Mouse (Mus musculus) 3134 (cell line): ENCODE measurements around the gene Spire2.
"Not testable (repeated sequence)": the region's sequence is repeated elsewhere in the genome, so short reads cannot be mapped to it uniquely, and the experiment has no call there.

Experiments used
- DNase-seq: peaks from one replicate; pipeline ENCODE4 v3.0.0-alpha.2; 2011; ENCODE audit warnings: low spot score; ENCODE audit not compliant: insufficient read length; ENCODE audit errors: extremely low read depth

Spire2 gene

GRCm38 (mm10) chr8:123332262-123333090 is at the start of gene Spire2:
Gene Spire2, plus strand, starts transcription at chr8:123332713.
- peak; percentile 89 for DNase-seq

- DNase-seq: not testable (repeated sequence)
Observed at GRCm38 (mm10) chr8:123282994-123283393, 49.5 kb upstream of the Spire2 start.

GRCm38 (mm10) chr8:123283991-123284390 is 48.5 kb upstream of the Spire2 start:
- DNase-seq: no peak

GRCm38 (mm10) chr8:123284493-123284892 is 48.0 kb upstream of the Spire2 start:
- no peak for DNase-seq

- DNase-seq: no peak
Observed at GRCm38 (mm10) chr8:123287362-123287761, 45.2 kb upstream of the Spire2 start.

- DNase-seq: no peak
Observed at GRCm38 (mm10) chr8:123290166-123290565, 42.3 kb upstream of the Spire2 start.

- no peak for DNase-seq
Observed at GRCm38 (mm10) chr8:123290679-123291078, 41.8 kb upstream of the Spire2 start.

GRCm38 (mm10) chr8:123291716-123292115 is 40.8 kb upstream of the Spire2 start:
- DNase-seq: no peak

GRCm38 (mm10) chr8:123292281-123292680 is 40.2 kb upstream of the Spire2 start:
- DNase-seq: no peak

GRCm38 (mm10) chr8:123292785-123293184 is 39.7 kb upstream of the Spire2 start:
- DNase-seq: peak; percentile 38

- DNase-seq: no peak
Observed at GRCm38 (mm10) chr8:123298301-123298700, 34.2 kb upstream of the Spire2 start.

- DNase-seq: no peak
Observed at GRCm38 (mm10) chr8:123308738-123309137, 23.8 kb upstream of the Spire2 start.

- DNase-seq: no peak
Observed at GRCm38 (mm10) chr8:123317781-123318466, 14.6 kb upstream of the Spire2 start.

GRCm38 (mm10) chr8:123318467-123318911 is 14.0 kb upstream of the Spire2 start, which contains the start of gene Fanca:
Gene Fanca, minus strand, starts transcription at chr8:123318576.
- DNase-seq: peak; percentile 95

- peak; percentile 58 for DNase-seq
Observed at GRCm38 (mm10) chr8:123319522-123320164, 12.9 kb upstream of the Spire2 start.

- DNase-seq: no peak
Observed at GRCm38 (mm10) chr8:123328552-123328951, 4.0 kb upstream of the Spire2 start.

GRCm38 (mm10) chr8:123329350-123329749 is 3.2 kb upstream of the Spire2 start:
- no peak for DNase-seq

- no peak for DNase-seq
Observed at GRCm38 (mm10) chr8:123329961-123330360, 2.6 kb upstream of the Spire2 start.

- DNase-seq: peak; percentile 45
Observed at GRCm38 (mm10) chr8:123330701-123331100, 1.8 kb upstream of the Spire2 start.

GRCm38 (mm10) chr8:123331301-123331700 is 1.2 kb upstream of the Spire2 start:
- DNase-seq: peak; percentile 58

- DNase-seq: no peak
Observed at GRCm38 (mm10) chr8:123331810-123332209, 703 bp upstream of the Spire2 start.
